Mouse (Mus musculus) urinary bladder, adult 2 months (tissue): ENCODE results near the gene Nit1. TPM values are rescaled to one million over a fixed set of nuclear protein-coding genes. Genes with fewer than 3 reads are reported as not detected.

ENCODE experiments used
- DNase-seq: peaks from one replicate; pipeline ENCODE4 v3.0.0; 2022; ENCODE audit warnings: low spot score
- polyA plus RNA-seq: library from polyadenylated mRNA; depleted of rRNA; stranded (reverse); fragments of >200 nt; gene quantifications from 2 replicates; pipeline ENCODE4 v1.2.3, GENCODE M21; 2012; rRNA removed

Nit1 gene
- polyA plus RNA-seq, 1 experiment = 70.2 TPM

DNA sequence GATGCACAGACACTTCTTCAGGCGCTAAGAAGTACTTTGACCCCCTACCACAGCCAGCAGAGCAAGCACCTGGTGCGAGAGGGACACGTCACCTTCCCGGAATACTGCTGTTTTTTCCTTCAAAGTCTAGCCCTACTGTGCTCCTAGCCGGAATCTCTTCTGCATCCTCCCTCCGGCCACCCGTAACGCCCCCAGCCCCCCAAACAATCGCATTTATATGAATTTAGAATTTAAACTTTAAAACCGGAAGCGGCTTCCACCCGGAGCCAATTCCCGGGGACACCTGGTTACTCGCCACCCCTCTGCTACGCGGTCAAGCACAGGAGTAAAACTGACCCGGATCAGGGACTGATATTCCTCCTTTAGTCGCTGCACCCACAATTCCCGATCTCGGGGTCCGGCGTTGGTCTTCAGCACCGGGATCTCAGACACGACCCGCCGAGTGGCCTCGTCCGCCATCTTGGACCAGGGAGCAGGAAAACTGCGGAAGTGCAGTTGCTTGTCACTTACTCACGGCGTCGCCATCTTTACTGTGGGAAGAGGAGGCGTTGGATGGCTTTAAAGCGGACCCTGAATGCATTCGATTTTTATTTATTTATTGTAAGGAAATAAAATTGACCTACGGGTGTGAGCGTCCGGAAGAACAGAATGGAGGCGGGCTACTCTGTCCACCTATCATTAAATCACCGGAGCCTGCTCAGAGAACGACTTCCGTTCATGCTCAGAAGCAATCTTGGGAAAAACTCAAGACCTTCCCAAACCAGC is 51.0 kb downstream of the Nit1 start, which contains the start of gene Ufc1:
Ufc1 (minus strand) TSS at position 727 of the 765 bp plus-strand sequence.
- DNase-seq = peak; percentile 78

- no peak for DNase-seq
These were observed 51.5 kb downstream of the Nit1 start for GRCm38 (mm10) chr1:171293906-171294297.

- DNase-seq = no peak
These were observed 52.1 kb downstream of the Nit1 start for GRCm38 (mm10) chr1:171293351-171293750.

- DNase-seq = no peak
These were observed 57.1 kb downstream of the Nit1 start for GRCm38 (mm10) chr1:171288328-171288727.

Other genes starting within 250 kb of the Nit1 start
- 11.3 and 12.6 TPM in 2 replicates for gene Cfap126, start 231.7 kb downstream of the Nit1 start, polyA plus RNA-seq
- 286 and 310 TPM in 2 replicates for gene Sdhc, start 195.0 kb downstream of the Nit1 start, polyA plus RNA-seq
- 24.1 and 28.5 TPM in 2 replicates for gene Mpz, start 194.9 kb downstream of the Nit1 start, polyA plus RNA-seq
- gene Pcp4l1, start 149.4 kb downstream of the Nit1 start, polyA plus RNA-seq = 317 and 416 TPM in 2 replicates
- 0.04 TPM in 1 of 2 replicates, not detected in the other for gene Nr1i3, start 131.7 kb downstream of the Nit1 start, polyA plus RNA-seq
- gene Tomm40l, start 123.1 kb downstream of the Nit1 start, polyA plus RNA-seq = 35.0 and 39.6 TPM in 2 replicates
- 1.0 and 1.8 TPM in 2 replicates for gene Apoa2, start 120.6 kb downstream of the Nit1 start, polyA plus RNA-seq
- gene Fcer1g, start 111.3 kb downstream of the Nit1 start, polyA plus RNA-seq = 64.8 and 72.7 TPM in 2 replicates
- gene Adamts4, start 95.2 kb downstream of the Nit1 start, polyA plus RNA-seq = 0.43 and 0.46 TPM in 2 replicates
- 110 and 141 TPM in 2 replicates for gene Ndufs2, start 94.3 kb downstream of the Nit1 start, polyA plus RNA-seq
- gene B4galt3, start 75.3 kb downstream of the Nit1 start, polyA plus RNA-seq = 71.4 and 74.6 TPM in 2 replicates
- 91.3 and 136 TPM in 2 replicates for gene Ppox, start 64.5 kb downstream of the Nit1 start, polyA plus RNA-seq
- 44.7 and 48.4 TPM in 2 replicates for gene Usp21, start 57.7 kb downstream of the Nit1 start, polyA plus RNA-seq
- gene Ufc1, start 50.6 kb downstream of the Nit1 start, polyA plus RNA-seq = 78.1 and 81.2 TPM in 2 replicates
- 50.0 and 53.0 TPM in 2 replicates for gene Dedd, start 16.5 kb downstream of the Nit1 start, polyA plus RNA-seq
- 47.8 and 66.6 TPM in 2 replicates for gene Pfdn2, start within 50 bp of the Nit1 start, polyA plus RNA-seq
- 2.3 and 2.8 TPM in 2 replicates for gene Klhdc9, start 15.2 kb upstream of the Nit1 start, polyA plus RNA-seq
- 35.1 and 39.2 TPM in 2 replicates for gene Nectin4, start 24.5 kb upstream of the Nit1 start, polyA plus RNA-seq
- 4.2 and 5.0 TPM in 2 replicates for gene Arhgap30, start 43.3 kb upstream of the Nit1 start, polyA plus RNA-seq
- gene Usf1, start 65.7 kb upstream of the Nit1 start, polyA plus RNA-seq = 68.7 and 73.4 TPM in 2 replicates
- gene Tstd1, start 73.2 kb upstream of the Nit1 start, polyA plus RNA-seq = 5.4 and 8.4 TPM in 2 replicates
- gene F11r, start 91.9 kb upstream of the Nit1 start, polyA plus RNA-seq = 76.3 and 79.2 TPM in 2 replicates
- gene Alyref2, start 157.8 kb upstream of the Nit1 start, polyA plus RNA-seq = 7.9 and 8.8 TPM in 2 replicates
- gene Itln1, start 189.6 kb upstream of the Nit1 start, polyA plus RNA-seq = 0.06 TPM in 1 of 2 replicates, not detected in the other
- gene Cd244a, start 213.5 kb upstream of the Nit1 start, polyA plus RNA-seq = 0.73 and 0.75 TPM in 2 replicates